Comparison of ENCODE assay signal across 26 mouse cellular contexts in the genomic region with DNA sequence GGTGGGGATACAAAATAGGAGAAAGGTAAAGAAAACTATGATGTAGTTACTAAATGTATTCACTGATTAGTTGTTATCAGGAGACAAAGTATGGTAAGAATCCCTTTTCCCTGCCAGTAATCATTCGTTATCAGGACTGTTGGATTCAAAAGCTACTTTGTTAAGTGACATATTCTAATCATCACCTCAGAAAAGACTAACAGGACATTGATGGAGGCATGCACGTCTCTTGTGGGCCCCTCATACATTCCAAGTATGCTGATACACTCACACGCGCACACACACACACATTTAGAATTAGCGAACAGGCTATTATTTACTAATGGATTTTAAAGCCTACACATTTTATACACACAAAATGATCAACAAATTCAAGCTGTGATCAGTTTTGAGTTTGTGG.
"Had no signal": no experiment of that assay in that cellular context is flagged by ENCODE, and none has a peak within 500 bp of the region (broad histone marks: within the 10 kb centered on the region; RNA-seq: fewer than 3 reads in every experiment).

No protein-coding gene starts in this region.

- DNase-seq: gastrocnemius, adult 2 months; gastrocnemius, postnatal 10 days; gastrocnemius, postnatal 25 days; heart, postnatal 4 days; kidney, adult 18-20 months; kidney, adult 8-10 months; kidney, postnatal 10 days; kidney, postnatal 25 days; kidney, postnatal 4 days; liver, embryonic 13.5 days; liver, postnatal 0 days had no signal

- H3K27ac ChIP-seq: gastrocnemius, adult 2 months; hindbrain, embryonic 10.5 days; hindbrain, embryonic 12.5 days; hindbrain, embryonic 14.5 days; intestine, embryonic 15.5 days; layer of hippocampus, adult 2 months; left cerebral cortex, adult 2 months; limb, embryonic 10.5 days; limb, embryonic 12.5 days; liver, embryonic 13.5 days; liver, embryonic 15.5 days had no signal

- H3K4me1 ChIP-seq: hindbrain, embryonic 10.5 days; hindbrain, embryonic 12.5 days; intestine, embryonic 15.5 days; limb, embryonic 10.5 days; limb, embryonic 12.5 days; liver, embryonic 13.5 days; liver, embryonic 15.5 days had no signal

- H3K4me2 ChIP-seq: heart, embryonic 11.5 days; hindbrain, embryonic 12.5 days; hindbrain, embryonic 14.5 days; intestine, embryonic 15.5 days; limb, embryonic 12.5 days; liver, embryonic 11.5 days; liver, embryonic 13.5 days; liver, embryonic 15.5 days had no signal

- H3K27me3 ChIP-seq: hindbrain, embryonic 12.5 days; intestine, embryonic 15.5 days; limb, embryonic 12.5 days; liver, embryonic 13.5 days; liver, embryonic 15.5 days had no signal

- ATAC-seq: forebrain, embryonic 16.5 days; hindbrain, embryonic 16.5 days; inflammation-experienced regulatory T-cells, adult 6 months; intestine, embryonic 15.5 days; intestine, postnatal 0 days; liver, postnatal 0 days had no signal

- H3K9ac ChIP-seq: hindbrain, embryonic 12.5 days; hindbrain, embryonic 14.5 days; intestine, embryonic 15.5 days; limb, embryonic 12.5 days; liver, embryonic 13.5 days; liver, embryonic 15.5 days; liver, postnatal 0 days had no signal

- H3K9me3 ChIP-seq: hindbrain, embryonic 10.5 days; hindbrain, embryonic 12.5 days; intestine, embryonic 15.5 days; limb, embryonic 10.5 days; limb, embryonic 12.5 days; liver, embryonic 13.5 days; liver, embryonic 15.5 days had no signal

- H3K36me3 ChIP-seq: hindbrain, embryonic 10.5 days; hindbrain, embryonic 12.5 days; intestine, embryonic 15.5 days; limb, embryonic 10.5 days; limb, embryonic 12.5 days; liver, embryonic 13.5 days; liver, embryonic 15.5 days had no signal

- H3K4me3 ChIP-seq: gastrocnemius, adult 2 months; hindbrain, embryonic 10.5 days; hindbrain, embryonic 12.5 days; intestine, embryonic 15.5 days; layer of hippocampus, adult 2 months; left cerebral cortex, adult 2 months; limb, embryonic 10.5 days; limb, embryonic 12.5 days; liver, embryonic 13.5 days; liver, embryonic 15.5 days had no signal
